Mouse (Mus musculus): Measurements from ENCODE around the gene Mrgprg. TPM values are rescaled to one million over a fixed set of nuclear protein-coding genes. Genes with fewer than 3 reads are reported as not detected.

Gene Mrgprg
- total RNA-seq, 4 experiments from 2014 or later, result not detected

Small RNA genes within 50 kb of the gene (microRNA-seq; reads per million reads assigned to microRNA genes)
- gene Gm22064, result 0 reads per million in 2 experiments

Other genes with a start within 250 kb of the Mrgprg start
- gene Nap1l4, start 217.9 kb downstream of the Mrgprg start, total RNA-seq (2022), result 100 to 1,000 TPM; 106 to 123 (median 113) TPM
- gene Cars, start 166.9 kb downstream of the Mrgprg start, total RNA-seq (2022), result 10 to 100 TPM; 50.1 to 58.2 (median 54.2) TPM
- not detected for gene Tnfrsf26, start 138.3 kb downstream of the Mrgprg start, total RNA-seq (2022)
- gene Tnfrsf22, start 117.3 kb downstream of the Mrgprg start, total RNA-seq (2022), result 1 to 10 TPM; 1.0 to 2.9 (median 2.8) TPM
- gene Tnfrsf23, start 81.1 kb downstream of the Mrgprg start, total RNA-seq (2022), result 1 to 10 TPM in 2 of 4 experiments, under 1 TPM in 2; 0.72 to 2.3 (median 1.1) TPM
- 10 to 100 TPM; 32.1 to 43.1 (median 38.2) TPM for gene Osbpl5, start 10.0 kb downstream of the Mrgprg start, total RNA-seq (2022)
- 1 to 10 TPM; 7.0 to 8.4 (median 7.8) TPM for gene Mrgpre, start 17.5 kb upstream of the Mrgprg start, total RNA-seq (2022)
- 1 to 10 TPM; 5.4 to 7.8 (median 5.7) TPM for gene Nadsyn1, start 55.9 kb upstream of the Mrgprg start, total RNA-seq (2022)
- gene Dhcr7, start 56.2 kb upstream of the Mrgprg start, total RNA-seq (2022), result 10 to 100 TPM; 37.6 to 43.0 (median 39.8) TPM
- gene Gm498, start 99.8 kb upstream of the Mrgprg start, total RNA-seq (2022), result not detected
- 100 to 1,000 TPM; 108 to 123 (median 112) TPM for gene Shank2, start 234.9 kb upstream of the Mrgprg start, total RNA-seq (2022)